Mouse (Mus musculus) midbrain, embryonic 10.5 days (tissue): ENCODE measurements around the gene Wsb1. TPM values are rescaled to one million over a fixed set of nuclear protein-coding genes. Genes with fewer than 3 reads are reported as not detected.

Experiments used
- DNase-seq: peaks from one replicate; pipeline ENCODE4 v3.0.0-alpha.2; 2017; ENCODE audit warnings: low spot score
- H3K27ac ChIP-seq: fragments of 300-500 bp; sonication (generic); replicated peaks from 2 replicates; pipeline ENCODE4 v1.5.1; 2016; ENCODE audit warnings: mild to moderate bottlenecking
- H3K27me3 ChIP-seq: fragments of 300-500 bp; sonication (generic); 2 replicates; pipeline ENCODE4 v1.6.1; 2016; ENCODE audit warnings: low read depth, mild to moderate bottlenecking; ENCODE audit not compliant: poor library complexity, severe bottlenecking
- H3K36me3 ChIP-seq: fragments of 300-500 bp; sonication (generic); 2 replicates; pipeline ENCODE4 v1.6.1; 2016; ENCODE audit warnings: mild to moderate bottlenecking, moderate library complexity
- H3K4me1 ChIP-seq: fragments of 300-500 bp; sonication (generic); 2 replicates; pipeline ENCODE4 v1.6.1; 2016
- H3K4me3 ChIP-seq: fragments of 300-500 bp; sonication (generic); 2 replicates; pipeline ENCODE4 v1.5.1; 2016; ENCODE audit warnings: mild to moderate bottlenecking, moderate library complexity
- H3K9me3 ChIP-seq: fragments of 300-500 bp; sonication (generic); replicated peaks from 2 replicates; pipeline ENCODE4 v1.6.1; 2016; ENCODE audit warnings: mild to moderate bottlenecking
- WGBS: fragments of 180-500 bp; shearing (Covaris S2); methylation state at CpG from one replicate; pipeline ENCODE4 v1.1.7; 2016; 5-methylcytosine and 5-hydroxymethylcytosine counted together
- polyA plus RNA-seq: library from polyadenylated mRNA; unstranded; fragments of >200 nt; fragmentation: Nextera tagmentation; extraction: Ambion mirVana; gene quantifications from 2 replicates; pipeline ENCODE4 v1.2.1, GENCODE M21; 2016

The Wsb1 gene
- polyA plus RNA-seq, 1 experiment from 2014 or later: 253 TPM

GRCm38 (mm10) chr11:79253542-79254390, 705 bp downstream of the Wsb1 start:
- peaks cover 17% of the 10 kb centered on the region for H3K27me3 ChIP-seq
- peak overlapping the region; percentile 96 for H3K4me3 ChIP-seq
- no peaks in the 10 kb centered on the region for H3K9me3 ChIP-seq
- peaks cover 29% of the 10 kb centered on the region for H3K4me1 ChIP-seq
- WGBS: 3% methylated on average over 49 of the region's 49 CpGs
- peak overlapping the region; percentile 96 for H3K27ac ChIP-seq
- peak; percentile 25 for DNase-seq
- H3K36me3 ChIP-seq: peaks cover 36% of the 10 kb centered on the region

DNA sequence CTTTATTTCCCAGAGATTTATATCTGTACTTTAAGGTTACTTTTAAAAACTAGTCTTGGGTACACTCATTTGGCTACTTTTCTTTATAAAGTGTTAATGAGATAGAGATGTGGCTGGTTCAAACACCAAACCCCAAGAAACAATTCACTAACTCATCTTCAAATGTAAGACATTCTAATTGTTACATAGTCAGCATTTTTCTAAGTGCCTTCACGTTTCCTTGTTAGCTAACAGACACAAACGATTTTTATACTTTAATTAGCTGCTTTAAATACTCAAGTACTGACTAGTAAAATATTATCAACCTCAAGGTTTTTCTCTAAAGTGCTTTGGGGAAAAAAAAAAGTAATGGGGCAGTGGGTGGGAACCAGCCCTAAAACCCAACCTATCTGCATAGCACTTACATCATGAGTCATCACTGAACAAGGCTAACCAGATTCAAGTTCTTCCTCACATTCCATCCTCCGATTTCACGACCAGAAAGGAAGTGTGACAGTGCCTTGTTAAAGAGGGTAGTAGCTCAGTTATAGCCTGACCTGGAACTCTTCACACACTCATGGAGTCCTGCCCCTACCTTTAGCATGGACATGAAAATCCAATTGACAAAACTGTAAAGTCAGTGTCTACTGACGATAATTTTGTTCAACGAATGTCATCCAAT, 1.5 kb downstream of the Wsb1 start:
- 48% methylated on average over 6 of the region's 6 CpGs for WGBS
- Histone ChIP-seq H3K4me1 (peaks cover 29% of the 10 kb centered on the region), H3K9me3 (no peaks in the 10 kb centered on the region), H3K4me3 (peak overlapping the region; percentile 96), H3K27me3 (peaks cover 17% of the 10 kb centered on the region), H3K27ac (peak overlapping the region; percentile 96), H3K36me3 (peaks cover 44% of the 10 kb centered on the region)
- no peak for DNase-seq

GRCm38 (mm10) chr11:79239024-79239423, 15.4 kb downstream of the Wsb1 start:
- peaks cover 7% of the 10 kb centered on the region; the same call in 1 of the 2 replicates for H3K4me1 ChIP-seq
- H3K9me3 ChIP-seq: peaks cover 11% of the 10 kb centered on the region; the same call in 1 of the 2 replicates
- no peak for DNase-seq
- H3K27me3 ChIP-seq: no peaks in the 10 kb centered on the region
- H3K27ac ChIP-seq: no peak overlapping the region
- WGBS: 94% methylated on average over 7 of the region's 7 CpGs
- peaks cover 76% of the 10 kb centered on the region for H3K36me3 ChIP-seq
- H3K4me3 ChIP-seq: no peak overlapping the region

- 54% methylated on average over 1 of the region's 1 CpGs for WGBS
- H3K36me3 ChIP-seq: peaks cover 69% of the 10 kb centered on the region
- H3K4me1 ChIP-seq: peaks cover 7% of the 10 kb centered on the region; the same call in 1 of the 2 replicates
- no peak overlapping the region for H3K4me3 ChIP-seq
- H3K9me3 ChIP-seq: peaks cover 11% of the 10 kb centered on the region; the same call in 1 of the 2 replicates
- no peak for DNase-seq
- H3K27ac ChIP-seq: 0 out of 2 replicates have a peak overlapping the region, but pooled peaks have one; percentile 19
- H3K27me3 ChIP-seq: no peaks in the 10 kb centered on the region
Measured at GRCm38 (mm10) chr11:79238398-79238752, 16.1 kb downstream of the Wsb1 start.

GRCm38 (mm10) chr11:79237644-79238397, 16.6 kb downstream of the Wsb1 start:
- Histone ChIP-seq H3K9me3 (peaks cover 11% of the 10 kb centered on the region; the same call in 1 of the 2 replicates), H3K27me3 (no peaks in the 10 kb centered on the region), H3K4me1 (peaks cover 7% of the 10 kb centered on the region; the same call in 1 of the 2 replicates), H3K27ac (0 out of 2 replicates have a peak overlapping the region, but pooled peaks have one; percentile 19), H3K4me3 (no peak overlapping the region), H3K36me3 (peaks cover 64% of the 10 kb centered on the region)
- no peak for DNase-seq
- 95% methylated on average over 11 of the region's 11 CpGs for WGBS

DNA sequence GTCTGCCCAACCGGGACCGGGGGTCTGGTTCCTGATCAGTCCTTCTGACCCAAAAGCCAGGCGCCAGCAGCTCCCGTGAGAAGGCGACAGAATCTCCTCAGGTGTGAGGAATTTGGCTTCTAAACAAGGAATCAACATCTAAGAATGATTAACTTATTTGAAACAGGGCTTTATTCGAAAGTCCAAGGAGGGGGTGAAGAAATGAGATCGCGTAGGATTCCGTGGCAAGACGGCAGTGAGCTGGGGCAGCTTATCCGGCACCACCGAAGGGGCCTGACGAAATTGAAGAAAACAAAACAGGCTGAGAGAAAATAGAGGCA, 24.3 kb downstream of the Wsb1 start:
- Histone ChIP-seq H3K27ac (no peak overlapping the region), H3K36me3 (no peaks in the 10 kb centered on the region), H3K27me3 (no peaks in the 10 kb centered on the region), H3K4me1 (0 out of 2 replicates have a peak, but pooled peaks cover 2% of the 10 kb centered on the region), H3K4me3 (no peak overlapping the region), H3K9me3 (no peaks in the 10 kb centered on the region)
- 95% methylated on average over 13 of the region's 13 CpGs for WGBS
- no peak for DNase-seq

DNA sequence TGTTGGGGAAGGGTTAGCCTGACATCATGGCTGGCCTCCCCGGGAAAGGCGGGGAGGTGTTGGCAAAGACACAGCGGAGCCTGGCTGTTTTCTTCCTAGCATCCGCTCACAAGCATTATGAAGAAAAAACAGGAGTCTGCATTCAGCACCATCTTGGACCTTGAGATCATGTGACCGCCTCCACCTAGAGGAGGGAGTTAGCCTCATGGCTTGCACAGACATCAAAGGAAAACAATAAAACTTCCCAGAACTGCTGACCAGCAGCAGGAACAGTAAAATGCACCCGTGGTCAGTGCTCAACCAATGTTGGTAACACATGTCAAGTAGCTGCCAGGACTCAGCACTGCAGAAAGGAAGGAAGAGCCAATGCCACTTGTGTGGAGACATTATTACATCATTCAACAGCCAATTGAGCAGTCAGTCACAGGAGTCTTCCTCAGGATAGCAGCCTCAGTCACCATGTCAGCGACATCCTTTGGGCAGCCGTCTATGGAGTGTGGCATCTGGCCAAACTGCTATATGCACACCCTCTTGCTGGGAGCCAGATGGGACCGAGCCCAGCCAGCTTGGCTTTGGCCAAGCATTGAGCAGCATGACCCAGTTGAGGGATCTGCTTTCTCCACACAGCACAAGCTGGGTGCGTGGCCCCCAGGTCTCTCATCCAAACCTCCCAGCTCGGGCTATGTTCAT, 24.8 kb downstream of the Wsb1 start:
- 93% methylated on average over 11 of the region's 11 CpGs for WGBS
- Histone ChIP-seq H3K4me1 (peaks cover 6% of the 10 kb centered on the region), H3K27me3 (no peaks in the 10 kb centered on the region), H3K36me3 (no peaks in the 10 kb centered on the region), H3K27ac (no peak overlapping the region), H3K9me3 (no peaks in the 10 kb centered on the region), H3K4me3 (no peak overlapping the region)
- DNase-seq: no peak

GRCm38 (mm10) chr11:79229057-79229504, 25.4 kb downstream of the Wsb1 start:
- Histone ChIP-seq H3K4me1 (peaks cover 9% of the 10 kb centered on the region), H3K27ac (no peak overlapping the region), H3K36me3 (no peaks in the 10 kb centered on the region), H3K9me3 (no peaks in the 10 kb centered on the region), H3K27me3 (no peaks in the 10 kb centered on the region), H3K4me3 (no peak overlapping the region)
- 90% methylated on average over 10 of the region's 10 CpGs for WGBS
- DNase-seq: no peak

DNA sequence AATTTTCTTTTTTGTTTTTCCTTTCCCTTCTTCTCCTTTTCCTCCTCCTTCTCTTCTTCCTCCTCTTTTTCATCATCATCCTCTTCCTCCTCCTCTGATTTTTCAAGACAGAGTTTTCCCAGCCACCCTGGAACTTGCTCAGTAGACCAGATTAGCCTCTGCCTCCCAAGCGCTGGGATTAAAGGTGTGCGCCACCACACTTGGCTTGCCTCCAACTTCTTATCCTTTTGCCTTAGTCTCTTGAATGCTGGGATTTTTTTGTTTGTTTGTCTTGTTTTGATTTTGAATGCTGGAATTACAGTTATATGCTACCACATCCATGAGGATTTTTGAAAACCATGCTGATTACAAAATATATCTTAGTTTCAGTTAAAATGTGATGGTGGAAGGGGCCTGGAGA, 26.4 kb downstream of the Wsb1 start:
- H3K27me3 ChIP-seq: no peaks in the 10 kb centered on the region
- H3K36me3 ChIP-seq: no peaks in the 10 kb centered on the region
- 96% methylated on average over 2 of the region's 2 CpGs for WGBS
- no peak overlapping the region for H3K27ac ChIP-seq
- no peaks in the 10 kb centered on the region for H3K9me3 ChIP-seq
- no peak overlapping the region for H3K4me3 ChIP-seq
- H3K4me1 ChIP-seq: peaks cover 9% of the 10 kb centered on the region
- DNase-seq: no peak

GRCm38 (mm10) chr11:79225371-79226155, 28.9 kb downstream of the Wsb1 start:
- WGBS: 83% methylated on average over 8 of the region's 8 CpGs
- no peaks in the 10 kb centered on the region for H3K9me3 ChIP-seq
- no peaks in the 10 kb centered on the region for H3K27me3 ChIP-seq
- H3K27ac ChIP-seq: no peak overlapping the region
- peaks cover 9% of the 10 kb centered on the region for H3K4me1 ChIP-seq
- H3K36me3 ChIP-seq: no peaks in the 10 kb centered on the region
- no peak overlapping the region for H3K4me3 ChIP-seq
- no peak for DNase-seq

DNA sequence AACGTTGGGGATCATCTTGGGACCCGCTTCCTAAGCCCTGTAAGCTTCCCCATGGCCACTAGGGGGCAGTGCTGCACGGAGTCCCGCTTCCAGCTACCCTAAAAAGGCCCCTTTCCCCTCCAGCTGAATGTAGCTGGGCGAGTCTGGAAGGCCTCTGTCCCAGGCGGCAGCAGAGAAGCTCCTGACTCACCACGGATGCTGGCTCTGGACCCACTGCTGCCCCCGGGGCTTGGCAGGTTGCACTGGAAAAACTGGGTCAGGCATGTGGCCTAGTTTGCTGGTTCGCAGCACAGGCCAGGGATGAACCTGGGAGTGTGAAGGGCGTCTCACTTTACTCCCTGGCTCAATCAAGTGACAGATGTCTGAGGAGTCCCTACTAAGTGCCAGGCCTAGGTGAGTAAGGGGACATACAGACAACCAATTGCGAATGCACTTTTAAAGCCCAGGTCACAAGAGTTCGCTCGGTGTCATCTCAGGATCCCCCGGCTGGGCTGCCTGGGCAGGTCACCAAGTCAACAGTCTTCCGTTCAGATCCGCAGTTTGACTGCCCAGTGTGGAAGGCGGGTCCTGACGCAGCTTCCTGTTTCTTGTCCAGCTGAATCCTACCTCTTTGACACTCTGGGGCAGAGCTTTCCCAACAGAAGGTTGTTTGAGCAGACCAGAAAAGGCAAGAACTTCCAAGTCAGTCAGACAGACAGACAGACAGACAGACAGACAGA, 29.8 kb downstream of the Wsb1 start:
- H3K9me3 ChIP-seq: no peaks in the 10 kb centered on the region
- H3K27ac ChIP-seq: peak overlapping the region; percentile 75
- WGBS: 44% methylated on average over 18 of the region's 18 CpGs
- H3K36me3 ChIP-seq: no peaks in the 10 kb centered on the region
- H3K4me1 ChIP-seq: peaks cover 9% of the 10 kb centered on the region
- DNase-seq: peak; percentile 86
- no peaks in the 10 kb centered on the region for H3K27me3 ChIP-seq
- H3K4me3 ChIP-seq: no peak overlapping the region
